Mouse (Mus musculus): Measurements from ENCODE around the gene Rab8b. TPM values are rescaled to one million over a fixed set of nuclear protein-coding genes. Genes with fewer than 3 reads are reported as not detected.
"Not testable (repeated sequence)": the region's sequence is repeated elsewhere in the genome, so short reads cannot be mapped to it uniquely, and the experiment has no call there.

Rab8b gene
- polyA plus RNA-seq, 1 experiment from 2014 or later: 29.2 TPM

- Histone ChIP-seq H3K4me1 (replicated peaks) (peaks cover 25% of the 10 kb centered on the region), H3K36me3 (replicated peaks) (peaks cover 2% of the 10 kb centered on the region), H3K4me3 (replicated peaks) (peak within 1 kb of the TSS; percentile 63), H3K9me3 (replicated peaks) (no peaks in the 10 kb centered on the region), H3K27ac (replicated peaks) (peak within 1 kb of the TSS; percentile 29; the same call in 1 of the 2 replicates), H3K9ac (peak within 1 kb of the TSS; percentile 58), H3K4me2 (peak within 1 kb of the TSS; percentile 99), H3K27me3 (no peaks in the 10 kb centered on the region)
- WGBS (ENCODE audit: insufficient replicate concordance): 1% methylated on average over 57 of the region's 58 CpGs
- peak; percentile 98 for ATAC-seq (ENCODE audit: insufficient read depth)
Measured at GRCm38 (mm10) chr9:66834318-66835096, 85.0 kb downstream of the Rab8b start, which contains the start of gene Aph1c. Gene Aph1c (minus strand): TSS chr9:66834726.

- Histone ChIP-seq H3K27me3 (no peaks in the 10 kb centered on the region), H3K4me1 (replicated peaks) (peaks cover 25% of the 10 kb centered on the region), H3K9me3 (replicated peaks) (no peaks in the 10 kb centered on the region), H3K9ac (peak overlapping the region; percentile 56), H3K36me3 (replicated peaks) (no peaks in the 10 kb centered on the region), H3K4me3 (replicated peaks) (peak overlapping the region; percentile 63), H3K27ac (replicated peaks) (0 out of 2 replicates have a peak overlapping the region, but pooled peaks have one; percentile 29), H3K4me2 (peak overlapping the region; percentile 99)
- WGBS (ENCODE audit: insufficient replicate concordance): 41% methylated on average over 7 of the region's 7 CpGs
- ATAC-seq (ENCODE audit: insufficient read depth): no peak
Measured at GRCm38 (mm10) chr9:66833851-66834250, 85.6 kb downstream of the Rab8b start.

DNA sequence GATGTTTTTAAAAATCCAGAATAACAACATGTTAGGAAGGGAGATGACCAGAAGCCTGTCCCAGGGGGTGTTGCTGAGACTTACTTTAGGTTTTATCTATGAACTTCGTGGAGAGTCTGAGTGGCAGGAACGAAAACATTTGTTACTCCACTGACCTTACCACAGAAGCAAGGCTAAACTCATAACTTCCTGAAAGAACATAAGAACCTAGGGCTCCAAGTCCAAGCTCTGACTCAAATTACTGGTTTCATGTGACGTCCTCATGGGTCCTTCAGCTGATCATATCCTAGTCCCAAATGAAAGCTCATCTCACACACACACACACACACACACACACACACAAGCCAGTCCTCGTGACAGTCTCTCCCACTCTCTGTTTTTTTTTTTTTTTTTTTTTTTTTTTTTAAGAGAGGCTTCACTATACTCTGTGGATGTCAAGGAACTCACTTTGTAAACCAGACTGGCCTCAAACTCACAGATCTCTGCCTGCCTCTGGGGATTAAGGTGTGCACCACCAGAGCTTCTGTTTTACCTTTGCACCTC, 87.0 kb downstream of the Rab8b start:
- H3K9ac ChIP-seq: no peak overlapping the region
- peaks cover 25% of the 10 kb centered on the region for H3K4me1 ChIP-seq (replicated peaks)
- H3K27ac ChIP-seq (replicated peaks): 0 out of 2 replicates have a peak overlapping the region, but pooled peaks have one; percentile 2
- H3K4me3 ChIP-seq (replicated peaks): no peak overlapping the region
- WGBS (ENCODE audit: insufficient replicate concordance): 20% methylated on average over 4 of the region's 4 CpGs
- H3K4me2 ChIP-seq: no peak overlapping the region
- no peaks in the 10 kb centered on the region for H3K27me3 ChIP-seq
- H3K9me3 ChIP-seq (replicated peaks): no peaks in the 10 kb centered on the region
- H3K36me3 ChIP-seq (replicated peaks): no peaks in the 10 kb centered on the region
- ATAC-seq (ENCODE audit: insufficient read depth): no peak

- Histone ChIP-seq H3K27me3 (no peaks in the 10 kb centered on the region), H3K4me2 (no peak overlapping the region), H3K4me1 (replicated peaks) (0 out of 2 replicates have a peak, but pooled peaks cover under 1% of the 10 kb centered on the region), H3K9me3 (replicated peaks) (no peaks in the 10 kb centered on the region), H3K4me3 (replicated peaks) (no peak overlapping the region), H3K36me3 (replicated peaks) (no peaks in the 10 kb centered on the region), H3K9ac (no peak overlapping the region), H3K27ac (replicated peaks) (no peak overlapping the region)
- ATAC-seq (ENCODE audit: insufficient read depth): no peak
- 29% methylated on average over 1 of the region's 1 CpGs for WGBS (ENCODE audit: insufficient replicate concordance)
Measured at GRCm38 (mm10) chr9:66825990-66826389, 93.5 kb downstream of the Rab8b start.

DNA sequence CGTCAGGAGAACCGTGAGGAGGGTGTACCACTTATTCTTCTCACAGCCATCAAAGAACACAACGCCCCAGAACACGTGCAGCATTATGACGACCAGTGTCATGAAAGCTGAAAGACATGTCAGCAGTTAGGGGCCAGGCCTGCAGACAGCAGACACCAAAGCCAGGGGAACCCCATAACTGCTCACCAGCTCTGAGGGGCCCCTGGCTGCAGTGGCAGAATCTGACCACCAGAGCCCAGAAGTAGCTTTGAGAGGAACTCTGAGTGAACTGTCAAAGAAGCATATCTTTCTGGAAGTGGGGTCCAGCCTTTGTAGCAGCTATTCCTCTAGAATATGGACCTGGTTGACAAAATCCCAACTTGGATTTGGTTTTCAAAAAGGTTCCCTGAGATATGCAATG, 97.2 kb downstream of the Rab8b start:
- H3K4me3 ChIP-seq (replicated peaks); H3K9me3 ChIP-seq (replicated peaks); H3K9ac ChIP-seq; H3K36me3 ChIP-seq (replicated peaks); H3K27ac ChIP-seq (replicated peaks); ATAC-seq (ENCODE audit: insufficient read depth); H3K4me2 ChIP-seq; H3K27me3 ChIP-seq; H3K4me1 ChIP-seq (replicated peaks): not testable (repeated sequence)
- no CpG with 5 or more reads among the region's 5 CpGs for WGBS (ENCODE audit: insufficient replicate concordance)

DNA sequence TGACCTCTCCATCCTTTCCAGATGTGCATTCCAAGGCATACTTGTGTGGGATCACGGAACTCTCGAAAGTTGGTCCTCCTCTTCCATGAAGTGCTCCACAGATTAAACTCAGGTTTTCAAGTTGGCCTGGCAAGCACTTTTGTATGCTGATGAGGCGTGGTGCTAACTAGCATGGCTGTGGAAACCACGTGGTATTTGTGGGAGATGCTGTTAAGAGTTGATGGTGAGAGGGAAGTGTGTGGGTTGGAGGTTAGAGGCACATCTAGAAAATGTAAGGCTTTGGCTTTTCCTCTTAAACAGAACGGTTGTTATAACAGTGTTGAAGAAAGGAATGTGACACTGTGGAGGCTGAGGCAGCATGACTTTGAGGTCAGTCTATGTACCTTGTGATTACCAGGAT, 98.5 kb downstream of the Rab8b start:
- no peak overlapping the region for H3K4me2 ChIP-seq
- ATAC-seq (ENCODE audit: insufficient read depth): no peak
- 44% methylated on average over 5 of the region's 5 CpGs for WGBS (ENCODE audit: insufficient replicate concordance)
- no peaks in the 10 kb centered on the region for H3K4me1 ChIP-seq (replicated peaks)
- H3K9me3 ChIP-seq (replicated peaks): no peaks in the 10 kb centered on the region
- H3K27ac ChIP-seq (replicated peaks): no peak overlapping the region
- H3K9ac ChIP-seq: no peak overlapping the region
- H3K27me3 ChIP-seq: no peaks in the 10 kb centered on the region
- H3K4me3 ChIP-seq (replicated peaks): no peak overlapping the region
- H3K36me3 ChIP-seq (replicated peaks): no peaks in the 10 kb centered on the region

GRCm38 (mm10) chr9:66813392-66813791, 106.1 kb downstream of the Rab8b start:
- Histone ChIP-seq H3K4me1 (replicated peaks) (no peaks in the 10 kb centered on the region), H3K9ac (no peak overlapping the region), H3K27me3 (peaks cover 8% of the 10 kb centered on the region), H3K9me3 (replicated peaks) (no peaks in the 10 kb centered on the region), H3K4me3 (replicated peaks) (no peak overlapping the region), H3K27ac (replicated peaks) (no peak overlapping the region), H3K36me3 (replicated peaks) (no peaks in the 10 kb centered on the region), H3K4me2 (no peak overlapping the region)
- no peak for ATAC-seq (ENCODE audit: insufficient read depth)
- WGBS (ENCODE audit: insufficient replicate concordance): 52% methylated on average over 2 of the region's 2 CpGs

DNA sequence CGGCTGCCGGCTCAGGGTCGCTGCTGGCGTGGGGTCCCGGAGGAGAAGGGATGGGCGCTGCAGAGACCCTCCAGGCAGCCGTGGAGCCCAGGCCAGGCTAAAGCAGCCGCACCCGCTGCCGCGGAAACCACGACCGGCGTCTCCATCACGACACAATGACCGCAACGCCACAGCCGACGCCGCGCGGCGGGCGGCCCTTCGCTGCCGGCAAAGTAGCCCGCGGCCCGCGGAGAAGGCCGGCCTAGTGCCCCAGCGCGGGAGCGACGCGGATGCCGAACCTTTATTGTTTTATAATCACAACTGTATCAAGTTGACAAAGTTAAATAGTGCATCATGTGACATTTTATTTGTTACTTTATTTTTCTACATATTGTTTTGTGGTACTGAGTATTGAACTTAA, 113.5 kb downstream of the Rab8b start:
- not testable (repeated sequence) for ATAC-seq (ENCODE audit: insufficient read depth); H3K4me1 ChIP-seq (replicated peaks); H3K4me3 ChIP-seq (replicated peaks); H3K9ac ChIP-seq; H3K9me3 ChIP-seq (replicated peaks); H3K27ac ChIP-seq (replicated peaks); H3K36me3 ChIP-seq (replicated peaks)
- H3K4me2 ChIP-seq: peak overlapping the region; percentile 47
- WGBS (ENCODE audit: insufficient replicate concordance): 5% methylated on average over 33 of the region's 37 CpGs
- peaks cover 60% of the 10 kb centered on the region for H3K27me3 ChIP-seq

- 26% methylated on average over 12 of the region's 12 CpGs for WGBS (ENCODE audit: insufficient replicate concordance)
- Histone ChIP-seq H3K27ac (replicated peaks) (no peak overlapping the region), H3K4me1 (replicated peaks) (peaks cover 11% of the 10 kb centered on the region), H3K36me3 (replicated peaks) (no peaks in the 10 kb centered on the region), H3K4me2 (peak overlapping the region; percentile 38), H3K4me3 (replicated peaks) (no peak overlapping the region), H3K27me3 (peaks cover 46% of the 10 kb centered on the region), H3K9ac (no peak overlapping the region), H3K9me3 (replicated peaks) (no peaks in the 10 kb centered on the region)
- peak; percentile 56 for ATAC-seq (ENCODE audit: insufficient read depth)
Measured at GRCm38 (mm10) chr9:66801947-66802346, 117.5 kb downstream of the Rab8b start.

- H3K36me3 ChIP-seq (replicated peaks): no peaks in the 10 kb centered on the region
- no peaks in the 10 kb centered on the region for H3K9me3 ChIP-seq (replicated peaks)
- peaks cover 28% of the 10 kb centered on the region for H3K4me1 ChIP-seq (replicated peaks)
- H3K9ac ChIP-seq: no peak within 1 kb of the TSS
- ATAC-seq (ENCODE audit: insufficient read depth): no peak
- peaks cover 28% of the 10 kb centered on the region for H3K27me3 ChIP-seq
- peak within 1 kb of the TSS; percentile 86; the same call in 1 of the 2 replicates for H3K27ac ChIP-seq (replicated peaks)
- H3K4me2 ChIP-seq: peak within 1 kb of the TSS; percentile 92
- WGBS (ENCODE audit: insufficient replicate concordance): 58% methylated on average over 5 of the region's 5 CpGs
- peak within 1 kb of the TSS; percentile 67 for H3K4me3 ChIP-seq (replicated peaks)
Measured at GRCm38 (mm10) chr9:66796739-66797138, 122.7 kb downstream of the Rab8b start, which contains the start of gene Gm10647. Gene Gm10647 (plus strand): TSS chr9:66797039.

- H3K9ac ChIP-seq: peak within 1 kb of the TSS; percentile 57
- H3K4me2 ChIP-seq: peak within 1 kb of the TSS; percentile 92
- no peaks in the 10 kb centered on the region for H3K36me3 ChIP-seq (replicated peaks)
- H3K9me3 ChIP-seq (replicated peaks): no peaks in the 10 kb centered on the region
- peaks cover 23% of the 10 kb centered on the region for H3K27me3 ChIP-seq
- peak within 1 kb of the TSS; percentile 67 for H3K4me3 ChIP-seq (replicated peaks)
- peak within 1 kb of the TSS; percentile 86 for H3K27ac ChIP-seq (replicated peaks)
- under 1% methylated on average over 42 of the region's 42 CpGs for WGBS (ENCODE audit: insufficient replicate concordance)
- H3K4me1 ChIP-seq (replicated peaks): peaks cover 28% of the 10 kb centered on the region
- ATAC-seq (ENCODE audit: insufficient read depth): peak; percentile 97
Measured at GRCm38 (mm10) chr9:66795464-66796324, 123.8 kb downstream of the Rab8b start, which contains the start of gene Aph1b. Gene Aph1b (minus strand): TSS chr9:66795490.
